Mouse (Mus musculus): ENCODE data around the gene Sqstm1. TPM values are rescaled to one million over a fixed set of nuclear protein-coding genes. Genes with fewer than 3 reads are reported as not detected.
A peak's percentile ranks its signal among the peaks of the same experiment; 100 is the strongest.
"Not testable (repeated sequence)": the region's sequence is repeated elsewhere in the genome, so short reads cannot be mapped to it uniquely, and the experiment has no call there.

Sqstm1 gene
- polyA plus RNA-seq, 1 experiment from 2014 or later, result 192 TPM

GRCm38 (mm10) chr11:50182702-50183101, 27.9 kb downstream of the Sqstm1 start:
- H3K4me3 ChIP-seq, result no peak overlapping the region
- WGBS, result 88% methylated on average over 4 of the region's 4 CpGs
- H3K27me3 ChIP-seq, result no peaks in the 10 kb centered on the region
- no peaks in the 10 kb centered on the region for H3K9me3 ChIP-seq
- ATAC-seq (ENCODE audit: insufficient number of reproducible peaks, insufficient read depth, low FRiP score, low TSS enrichment), result no peak
- no peak overlapping the region for H3K27ac ChIP-seq
- H3K4me1 ChIP-seq, result no peaks in the 10 kb centered on the region
- H3K4me2 ChIP-seq (replicated peaks), result no peak overlapping the region
- H3K9ac ChIP-seq, result no peak overlapping the region
- H3K36me3 ChIP-seq, result peaks cover 11% of the 10 kb centered on the region

DNA sequence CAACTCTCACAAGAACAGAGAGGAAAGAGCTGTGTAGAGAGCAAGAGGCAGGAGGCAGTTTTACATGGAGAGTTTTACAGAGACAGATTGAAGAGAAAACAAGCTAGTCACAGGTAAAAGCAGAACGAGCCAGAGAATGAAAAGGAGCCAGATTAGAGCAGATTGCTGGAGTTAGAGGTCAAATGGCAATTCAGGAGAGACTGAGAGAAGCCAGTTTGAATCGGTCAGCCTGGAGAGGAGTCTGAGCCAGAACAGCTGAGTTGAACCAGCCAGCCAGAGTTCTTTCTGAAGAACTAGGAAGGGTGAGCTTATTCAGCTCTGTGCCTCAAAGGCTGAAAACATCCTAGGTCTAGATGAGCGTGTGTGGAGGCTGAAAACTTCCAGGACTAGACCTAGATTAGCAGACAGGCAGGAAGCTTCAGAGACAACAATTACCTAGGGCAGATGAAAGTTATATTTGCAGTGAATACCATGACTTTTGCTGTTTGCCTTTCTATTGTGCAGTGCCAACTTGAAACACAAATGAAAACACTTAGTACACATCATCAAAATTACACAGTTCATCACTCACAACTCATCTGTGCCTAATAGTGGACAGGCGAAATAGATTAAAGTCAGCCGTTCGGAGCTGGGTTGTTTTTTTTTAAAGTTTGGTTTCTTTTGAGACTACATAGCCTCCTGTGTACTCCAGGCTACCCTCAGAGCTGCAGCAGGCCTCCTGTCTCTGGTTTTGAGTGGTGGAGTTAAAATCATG, 30.0 kb downstream of the Sqstm1 start:
- no peak overlapping the region for H3K4me2 ChIP-seq (replicated peaks)
- H3K36me3 ChIP-seq, result peaks cover 15% of the 10 kb centered on the region
- 66% methylated on average over 6 of the region's 6 CpGs for WGBS
- no peaks in the 10 kb centered on the region for H3K27me3 ChIP-seq
- no peaks in the 10 kb centered on the region for H3K9me3 ChIP-seq
- H3K4me3 ChIP-seq, result no peak overlapping the region
- no peak overlapping the region for H3K9ac ChIP-seq
- peaks cover under 1% of the 10 kb centered on the region; the same call in 1 of the 2 replicates for H3K4me1 ChIP-seq
- ATAC-seq (ENCODE audit: insufficient number of reproducible peaks, insufficient read depth, low FRiP score, low TSS enrichment), result no peak
- H3K27ac ChIP-seq, result no peak overlapping the region

GRCm38 (mm10) chr11:50178532-50179488, 31.8 kb downstream of the Sqstm1 start:
- Histone ChIP-seq H3K4me1 (peaks cover 7% of the 10 kb centered on the region; the same call in 1 of the 2 replicates), H3K27ac (no peak overlapping the region), H3K27me3 (no peaks in the 10 kb centered on the region), H3K9me3 (no peaks in the 10 kb centered on the region), H3K4me3 (no peak overlapping the region), H3K9ac (no peak overlapping the region), H3K4me2 (replicated peaks) (no peak overlapping the region), H3K36me3 (peaks cover 15% of the 10 kb centered on the region)
- 65% methylated on average over 5 of the region's 5 CpGs for WGBS
- ATAC-seq (ENCODE audit: insufficient number of reproducible peaks, insufficient read depth, low FRiP score, low TSS enrichment), result no peak

- no peak overlapping the region for H3K27ac ChIP-seq
- H3K4me2 ChIP-seq (replicated peaks), result no peak overlapping the region
- no peaks in the 10 kb centered on the region for H3K27me3 ChIP-seq
- no peak overlapping the region for H3K9ac ChIP-seq
- H3K9me3 ChIP-seq, result no peaks in the 10 kb centered on the region
- WGBS, result 89% methylated on average over 6 of the region's 6 CpGs
- ATAC-seq (ENCODE audit: insufficient number of reproducible peaks, insufficient read depth, low FRiP score, low TSS enrichment), result no peak
- peaks cover 15% of the 10 kb centered on the region for H3K36me3 ChIP-seq
- H3K4me1 ChIP-seq, result peaks cover 7% of the 10 kb centered on the region; the same call in 1 of the 2 replicates
- H3K4me3 ChIP-seq, result no peak overlapping the region
These were observed 33.5 kb downstream of the Sqstm1 start for GRCm38 (mm10) chr11:50177111-50177510.

DNA sequence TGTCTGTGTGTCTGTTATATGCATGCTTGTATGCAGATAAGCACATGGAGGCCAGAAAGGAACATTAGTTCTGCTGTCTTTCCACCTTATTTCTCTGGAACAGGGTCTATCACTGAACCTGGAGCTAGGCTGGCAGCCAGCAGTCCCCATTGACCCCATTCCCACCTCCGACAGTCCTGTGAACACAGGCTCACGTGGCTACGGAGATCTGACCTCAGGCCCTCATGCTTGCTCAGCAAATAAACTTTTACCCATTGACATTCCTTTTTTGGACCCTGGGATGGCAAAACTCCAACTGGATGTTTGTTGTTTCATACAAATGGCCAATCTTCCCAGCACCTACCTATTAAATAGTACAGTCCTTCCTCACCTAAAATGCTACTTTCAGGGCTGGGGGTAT, 34.3 kb downstream of the Sqstm1 start:
- no peak for ATAC-seq (ENCODE audit: insufficient number of reproducible peaks, insufficient read depth, low FRiP score, low TSS enrichment)
- H3K27me3 ChIP-seq, result no peaks in the 10 kb centered on the region
- WGBS, result 76% methylated on average over 3 of the region's 3 CpGs

DNA sequence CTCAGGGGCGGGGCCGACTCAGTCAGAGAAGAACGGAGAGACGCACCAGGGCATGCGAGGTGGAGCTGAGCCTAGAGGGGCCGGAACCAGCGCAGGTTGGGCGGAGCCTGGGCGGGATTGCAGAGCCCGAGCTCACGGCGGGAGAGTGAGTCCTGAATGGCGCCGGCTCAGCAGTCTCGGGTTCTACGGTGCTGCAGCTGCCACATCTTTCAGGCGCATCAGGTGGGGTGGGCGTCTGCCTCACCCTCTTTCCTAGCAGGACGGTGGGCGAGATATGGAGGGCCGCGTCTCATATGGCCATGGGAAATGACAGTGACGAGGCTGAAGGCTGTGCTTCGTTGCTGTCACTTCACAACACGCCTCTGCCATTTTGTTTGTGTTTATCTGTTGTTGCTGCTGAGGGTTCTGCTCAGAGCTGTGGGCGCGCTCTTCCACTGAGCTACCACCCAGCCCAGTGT, 35.9 kb downstream of the Sqstm1 start:
- Histone ChIP-seq H3K9me3 (no peaks in the 10 kb centered on the region), H3K4me1 (peaks cover 7% of the 10 kb centered on the region; the same call in 1 of the 2 replicates), H3K27ac (peak overlapping the region; percentile 79), H3K4me3 (peak overlapping the region; percentile 75), H3K9ac (peak overlapping the region; percentile 66), H3K4me2 (replicated peaks) (peak overlapping the region; percentile 89), H3K36me3 (peaks cover 33% of the 10 kb centered on the region), H3K27me3 (no peaks in the 10 kb centered on the region)
- WGBS, result under 1% methylated on average over 27 of the region's 27 CpGs
- peak; percentile 99 for ATAC-seq (ENCODE audit: insufficient number of reproducible peaks, insufficient read depth, low FRiP score, low TSS enrichment)

More for the DNA sequence above, 34.3 kb downstream of the Sqstm1 start:
- H3K4me2 ChIP-seq (replicated peaks), result no peak overlapping the region
- H3K4me1 ChIP-seq, result peaks cover 7% of the 10 kb centered on the region; the same call in 1 of the 2 replicates
- no peak overlapping the region for H3K27ac ChIP-seq
- peaks cover 19% of the 10 kb centered on the region for H3K36me3 ChIP-seq
- no peak overlapping the region for H3K4me3 ChIP-seq
- no peaks in the 10 kb centered on the region for H3K9me3 ChIP-seq
- H3K9ac ChIP-seq, result no peak overlapping the region

DNA sequence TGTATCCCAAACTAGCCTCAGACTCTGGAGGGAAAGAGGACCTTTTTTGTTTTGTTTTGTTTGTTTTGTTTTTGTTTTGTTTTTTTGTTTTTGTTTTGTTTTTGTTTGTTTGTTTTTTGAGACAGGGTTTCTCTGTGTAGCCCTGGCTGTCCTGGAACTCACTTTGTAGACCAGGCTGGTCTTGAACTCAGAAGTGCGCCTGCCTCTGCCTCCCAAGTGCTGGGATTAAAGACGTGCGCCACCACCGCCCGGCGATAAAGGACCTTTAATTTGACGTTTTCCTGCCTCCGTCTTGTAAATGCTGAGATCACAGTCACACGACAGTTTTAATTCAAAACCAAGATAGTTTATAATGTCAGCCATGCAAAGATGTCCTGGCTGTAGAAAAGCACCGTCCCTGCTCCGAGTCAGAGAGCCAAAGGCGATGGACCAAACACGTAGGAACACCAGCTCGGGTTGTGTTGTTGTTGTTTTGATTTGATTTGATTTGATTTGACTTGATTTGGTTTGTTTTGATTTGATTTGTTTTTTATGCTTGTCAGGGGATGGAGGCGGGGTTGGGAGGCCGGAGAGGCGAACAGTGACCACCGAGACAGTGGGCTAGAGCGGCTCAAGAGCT, 36.4 kb downstream of the Sqstm1 start, which contains the start of gene Mrnip:
Gene Mrnip (plus strand): TSS at position 334 of the 619 bp plus-strand sequence.
- H3K27ac ChIP-seq, result peak within 1 kb of the TSS; percentile 79
- WGBS, result 6% methylated on average over 19 of the region's 19 CpGs
- H3K9me3 ChIP-seq, H3K27me3 ChIP-seq, H3K4me1 ChIP-seq: not testable (repeated sequence)
- H3K4me2 ChIP-seq (replicated peaks), result peak within 1 kb of the TSS; percentile 89
- peak within 1 kb of the TSS; percentile 75 for H3K4me3 ChIP-seq
- ATAC-seq (ENCODE audit: insufficient number of reproducible peaks, insufficient read depth, low FRiP score, low TSS enrichment), result 0 out of 2 replicates have a peak, but pooled peaks have one; percentile 3
- peaks cover 38% of the 10 kb centered on the region for H3K36me3 ChIP-seq
- peak within 1 kb of the TSS; percentile 66 for H3K9ac ChIP-seq

DNA sequence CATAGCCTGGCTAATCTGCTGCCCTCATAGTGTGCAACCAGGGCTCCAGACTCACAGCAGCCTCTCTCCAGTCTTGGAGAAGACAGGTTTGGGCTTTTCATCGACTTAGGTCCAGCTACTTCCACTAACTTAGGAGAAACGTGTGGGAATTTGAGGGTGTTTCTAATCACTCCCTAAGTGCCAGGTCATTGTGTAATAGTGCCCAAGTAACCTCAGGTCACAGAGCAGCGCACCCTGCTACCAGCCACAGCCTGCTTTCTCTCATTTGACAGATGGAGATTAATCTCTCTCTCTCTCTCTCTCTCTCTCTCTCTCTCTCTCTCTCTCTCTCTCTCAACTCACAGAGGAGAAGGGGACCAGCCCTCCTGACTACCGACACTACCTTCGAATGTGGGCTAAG, 42.3 kb downstream of the Sqstm1 start:
- no peak overlapping the region for H3K27ac ChIP-seq
- no peaks in the 10 kb centered on the region for H3K4me1 ChIP-seq
- no peaks in the 10 kb centered on the region for H3K9me3 ChIP-seq
- no peak overlapping the region for H3K4me3 ChIP-seq
- no peak for ATAC-seq (ENCODE audit: insufficient number of reproducible peaks, insufficient read depth, low FRiP score, low TSS enrichment)
- H3K36me3 ChIP-seq, result peaks cover 54% of the 10 kb centered on the region
- H3K9ac ChIP-seq, result no peak overlapping the region
- no peaks in the 10 kb centered on the region for H3K27me3 ChIP-seq
- WGBS, result 86% methylated on average over 5 of the region's 5 CpGs
- no peak overlapping the region for H3K4me2 ChIP-seq (replicated peaks)

- Histone ChIP-seq H3K4me1 (no peaks in the 10 kb centered on the region), H3K4me3 (no peak overlapping the region), H3K9ac (no peak overlapping the region), H3K27me3 (no peaks in the 10 kb centered on the region), H3K4me2 (replicated peaks) (no peak overlapping the region), H3K27ac (no peak overlapping the region), H3K36me3 (peaks cover 61% of the 10 kb centered on the region), H3K9me3 (no peaks in the 10 kb centered on the region)
- ATAC-seq (ENCODE audit: insufficient number of reproducible peaks, insufficient read depth, low FRiP score, low TSS enrichment), result no peak
- WGBS, result 94% methylated on average over 3 of the region's 3 CpGs
These were observed 48.1 kb downstream of the Sqstm1 start for GRCm38 (mm10) chr11:50162338-50163050.

GRCm38 (mm10) chr11:50161578-50162304, 48.9 kb downstream of the Sqstm1 start:
- no peaks in the 10 kb centered on the region for H3K9me3 ChIP-seq
- ATAC-seq (ENCODE audit: insufficient number of reproducible peaks, insufficient read depth, low FRiP score, low TSS enrichment), result no peak
- H3K4me2 ChIP-seq (replicated peaks), result no peak overlapping the region
- whole genome bisulfite sequencing, result 65% methylated on average over 10 of the region's 10 CpGs
- no peaks in the 10 kb centered on the region for H3K27me3 ChIP-seq
- H3K9ac ChIP-seq, result no peak overlapping the region
- no peaks in the 10 kb centered on the region for H3K4me1 ChIP-seq
- H3K27ac ChIP-seq, result no peak overlapping the region
- H3K36me3 ChIP-seq, result peaks cover 68% of the 10 kb centered on the region
- H3K4me3 ChIP-seq, result no peak overlapping the region
